Mouse (Mus musculus): ENCODE results near the gene Ralgapb.

DNA sequence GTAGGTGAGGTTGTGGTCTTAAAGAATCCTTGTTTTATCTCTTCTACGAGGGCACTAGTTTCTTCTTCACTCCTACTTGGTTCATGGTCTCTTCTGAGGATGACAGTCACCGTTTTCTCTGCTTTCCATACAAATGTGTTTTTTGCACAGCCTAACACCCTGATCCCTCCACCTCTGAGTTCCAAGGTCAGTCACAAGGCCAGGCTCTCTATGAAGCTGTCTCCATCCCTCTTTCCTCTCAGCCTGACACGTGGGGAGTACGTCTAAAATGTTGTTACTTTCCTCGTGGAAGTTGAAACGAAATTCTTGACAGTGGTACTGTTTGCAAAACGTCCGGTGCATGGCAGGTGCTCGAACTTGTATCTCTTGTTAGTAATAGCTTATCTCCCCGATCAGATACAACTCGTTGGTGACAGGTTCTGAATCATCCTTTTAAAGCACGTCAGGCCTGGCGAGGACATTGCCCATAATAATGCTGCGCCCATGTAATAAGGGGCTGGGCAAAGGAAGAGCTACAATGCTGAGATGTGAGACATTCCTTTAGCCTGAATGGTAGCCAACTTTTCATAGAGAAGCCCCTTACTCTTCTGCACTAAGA is 552 bp upstream of the Ralgapb start:
- TF ChIP-seq CTCF (IDR thresholded peaks at IDR 0.05; ENCODE audit: borderline replicate concordance, control insufficient read depth, extremely low read depth, insufficient read depth, low read length, poor library complexity): no peak
- TF ChIP-seq POLR2A (IDR thresholded peaks at IDR 0.05; ENCODE audit: control insufficient read depth, extremely low read depth, insufficient read depth, low read length, poor library complexity): no peak
